Mouse (Mus musculus) embryo, embryonic 10 days (tissue): ENCODE measurements around the gene Pkhd1.
"Not testable (repeated sequence)": the region's sequence is repeated elsewhere in the genome, so short reads cannot be mapped to it uniquely, and the experiment has no call there.

Experiments
- DNase-seq: peaks from one replicate; pipeline ENCODE4 v3.0.0-alpha.2; 2015; ENCODE audit warnings: low spot score

Gene Pkhd1

GRCm38 (mm10) chr1:20486087-20486486, 131.8 kb downstream of the Pkhd1 start:
- DNase-seq = no peak

- DNase-seq = no peak
These were observed 136.0 kb downstream of the Pkhd1 start for GRCm38 (mm10) chr1:20481843-20482242.

DNA sequence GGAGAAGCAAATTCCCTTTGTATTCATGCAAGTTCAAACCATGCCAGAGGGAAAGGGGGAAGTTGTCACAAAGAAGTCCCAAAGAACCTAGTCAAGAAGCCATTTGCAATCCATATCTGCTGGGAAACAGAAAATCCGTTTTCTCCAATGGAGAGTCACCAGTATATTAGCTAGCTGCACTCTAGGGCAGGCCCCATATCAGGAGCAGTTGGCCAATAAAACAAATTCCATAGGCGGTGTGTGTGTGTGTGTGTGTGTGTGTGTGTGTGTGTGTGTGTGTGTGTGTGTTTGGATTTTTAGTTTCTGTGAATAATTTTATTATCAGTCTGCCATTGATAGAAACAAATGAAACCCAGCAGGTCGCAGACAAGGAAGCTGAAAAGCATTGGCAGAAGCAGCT, 139.2 kb downstream of the Pkhd1 start:
- DNase-seq = no peak

DNA sequence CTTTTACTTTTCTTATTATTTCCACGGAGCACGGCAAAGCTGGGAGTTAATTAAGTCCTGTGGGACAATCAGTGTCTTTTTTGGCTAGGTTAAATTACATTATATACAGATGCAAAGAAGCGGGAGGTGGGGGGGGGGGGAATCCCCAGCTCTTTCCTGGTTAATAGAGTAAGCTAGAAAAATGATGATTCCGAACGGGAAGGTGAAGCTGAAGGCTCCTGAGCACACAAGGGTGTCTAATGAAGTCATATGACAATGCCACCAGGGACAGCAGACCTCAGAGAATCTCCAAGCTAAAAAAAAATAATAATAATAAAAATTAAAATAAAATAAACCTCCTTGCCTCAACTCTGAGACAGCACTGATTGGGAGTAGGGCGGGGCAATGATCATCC, 139.6 kb downstream of the Pkhd1 start:
- no peak for DNase-seq

DNA sequence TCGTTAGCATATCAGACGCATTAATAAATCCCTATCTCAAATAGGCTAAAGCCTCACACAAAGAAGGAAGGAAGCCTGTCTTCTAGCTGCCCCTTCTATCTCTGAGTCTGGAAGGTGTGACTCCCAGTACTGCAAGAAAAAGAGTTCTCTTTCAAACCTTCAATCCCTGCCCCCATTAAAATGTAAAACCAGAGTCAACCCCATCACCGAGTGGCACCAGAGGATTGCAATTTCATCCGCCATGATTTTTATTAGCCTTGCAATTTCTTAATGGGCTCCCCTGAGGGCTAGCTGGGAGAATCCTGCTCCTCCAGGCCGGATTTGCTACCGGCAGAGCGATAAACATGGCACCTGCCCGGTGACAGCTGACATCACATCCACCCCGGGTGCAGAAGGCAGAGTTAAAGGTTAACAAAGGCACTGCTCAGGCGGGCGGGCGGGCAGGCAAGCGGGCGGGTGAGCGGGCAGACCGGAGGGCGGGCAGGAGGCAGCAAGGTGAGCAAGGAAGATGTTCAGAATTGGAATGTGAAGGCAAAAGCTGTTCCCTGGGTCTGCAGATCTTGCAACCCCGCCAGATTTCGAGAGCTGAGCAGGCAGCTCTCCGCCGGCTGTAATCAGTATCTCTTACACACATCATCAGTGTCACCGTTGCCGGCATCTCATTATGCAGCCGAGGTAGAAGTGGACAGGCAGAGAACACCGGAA, 140.2 kb downstream of the Pkhd1 start:
- peak; percentile 43 for DNase-seq

- no peak for DNase-seq
These were observed 147.1 kb downstream of the Pkhd1 start for GRCm38 (mm10) chr1:20470770-20471169.

GRCm38 (mm10) chr1:20470317-20470716, 147.5 kb downstream of the Pkhd1 start:
- no peak for DNase-seq

GRCm38 (mm10) chr1:20466481-20466880, 151.4 kb downstream of the Pkhd1 start:
- no peak for DNase-seq

DNA sequence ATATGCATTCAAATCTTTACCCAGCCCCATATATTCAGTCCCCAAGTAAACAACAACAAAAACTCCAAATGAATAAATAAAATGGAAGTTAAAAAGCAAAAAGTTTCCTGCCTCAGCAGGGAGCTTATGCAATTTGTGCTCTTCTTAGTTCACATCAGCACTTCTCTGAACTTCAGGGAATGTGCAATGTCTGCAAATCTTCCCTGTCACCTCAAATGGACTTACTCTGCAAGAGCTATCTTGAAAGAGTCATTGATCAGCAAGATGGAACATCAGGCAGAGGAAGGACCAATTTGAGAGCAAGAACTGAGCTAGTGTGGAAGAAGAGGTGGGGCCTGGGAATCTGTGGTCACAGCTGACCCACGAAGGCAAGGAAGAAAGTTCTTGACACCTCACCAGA, 163.2 kb downstream of the Pkhd1 start:
- DNase-seq = no peak

GRCm38 (mm10) chr1:20450074-20450473, 167.8 kb downstream of the Pkhd1 start:
- DNase-seq = peak; percentile 86

GRCm38 (mm10) chr1:20432026-20432425, 185.8 kb downstream of the Pkhd1 start:
- not testable (repeated sequence) for DNase-seq

- no peak for DNase-seq
These were observed 188.8 kb downstream of the Pkhd1 start for GRCm38 (mm10) chr1:20429056-20429394.

DNA sequence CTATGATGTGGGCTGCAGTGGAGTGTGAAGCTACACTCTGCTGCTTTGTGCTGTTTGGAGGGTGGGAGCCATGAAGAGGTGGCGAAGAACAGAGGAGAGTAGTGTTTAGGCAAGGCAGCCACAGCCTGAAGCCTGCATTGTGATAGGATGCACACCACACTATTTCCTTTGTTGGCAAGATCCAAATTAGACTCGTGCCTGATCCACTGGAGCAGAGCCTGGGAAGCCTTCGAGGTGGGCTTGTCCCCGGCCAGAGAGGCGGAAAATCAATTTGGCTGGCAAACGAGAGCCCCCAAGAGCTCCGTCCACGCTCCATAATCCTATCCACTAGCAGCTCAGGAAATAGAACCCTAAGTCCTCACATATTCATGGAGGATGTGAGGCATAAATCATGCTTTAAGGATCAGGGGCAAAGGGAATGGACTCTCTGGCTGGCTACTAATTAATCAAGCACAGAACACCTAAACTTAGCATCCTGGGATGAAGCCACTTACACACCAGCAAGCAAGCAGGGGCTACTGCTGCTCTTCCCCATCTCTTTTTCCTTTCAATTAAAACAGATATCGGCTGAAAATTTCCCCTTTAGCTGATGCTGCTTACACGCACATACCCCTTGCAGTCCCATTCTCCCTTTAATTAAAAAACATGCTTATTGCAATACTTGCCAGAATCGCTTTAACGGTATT, 189.4 kb downstream of the Pkhd1 start:
- DNase-seq = peak; percentile 21

DNA sequence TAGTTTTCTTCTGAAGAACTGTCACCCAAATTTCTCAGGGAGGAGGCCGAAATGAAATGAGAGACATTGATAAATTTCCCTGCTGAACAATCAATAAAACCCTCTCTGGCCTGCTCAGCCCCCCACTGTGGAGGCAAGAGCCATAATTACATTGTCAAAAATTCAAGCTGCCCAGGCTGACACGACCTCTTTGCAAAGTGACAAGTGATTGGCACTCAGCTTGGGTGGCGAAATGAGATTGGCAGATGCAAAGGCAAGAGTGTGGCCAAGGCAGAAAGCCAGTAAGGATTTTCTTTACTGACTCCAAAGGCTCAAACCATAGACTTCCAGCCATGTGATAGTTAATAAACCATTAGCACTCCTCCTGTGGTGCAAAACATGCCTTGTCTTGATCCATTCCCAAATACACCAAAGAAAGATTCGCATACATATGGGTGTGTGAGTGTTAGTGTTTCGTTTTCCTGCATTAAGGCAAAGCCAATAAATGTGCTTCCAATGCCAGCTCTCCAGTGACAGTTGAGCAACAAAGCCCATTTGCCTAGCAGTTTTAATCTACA, 208.4 kb downstream of the Pkhd1 start:
- DNase-seq = peak; percentile 20

DNA sequence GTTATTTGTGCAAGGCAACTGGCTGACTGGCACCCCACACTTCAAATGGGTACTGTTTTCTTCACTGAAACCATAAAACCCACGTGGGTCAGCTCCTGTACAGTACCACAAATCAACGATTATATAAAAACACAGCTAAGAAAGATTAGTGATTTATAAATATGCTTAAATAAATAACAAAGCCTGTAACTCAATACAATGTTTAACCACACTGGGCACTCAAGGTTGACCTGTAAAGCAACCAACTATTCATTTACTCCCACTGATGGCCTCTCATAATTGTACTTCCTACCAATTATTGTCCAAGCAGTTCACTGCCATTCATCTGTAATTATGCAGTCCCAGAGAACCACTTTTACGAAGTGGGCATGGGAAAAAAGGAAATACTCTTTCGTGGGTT, 219.5 kb downstream of the Pkhd1 start:
- DNase-seq = no peak

DNA sequence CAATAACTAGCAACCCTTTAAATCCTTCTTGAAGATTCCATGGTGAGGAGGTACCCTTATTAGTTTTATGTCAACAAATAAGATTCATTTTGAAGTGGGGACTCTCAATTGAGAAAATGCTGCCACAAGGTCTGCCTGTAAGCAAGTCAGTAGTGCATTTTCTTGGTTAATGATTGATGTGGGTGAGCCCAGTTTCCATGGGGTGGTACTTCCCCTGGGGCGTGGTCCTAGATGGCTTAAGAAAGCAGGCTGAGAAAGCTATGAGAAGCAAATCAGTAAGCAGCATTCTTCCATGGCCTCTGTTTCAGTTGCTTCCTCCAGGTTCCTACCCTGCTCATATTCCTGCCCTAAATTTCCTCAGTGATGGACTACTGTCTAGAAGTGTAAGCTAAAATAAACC, 253.4 kb downstream of the Pkhd1 start:
- DNase-seq = no peak

DNA sequence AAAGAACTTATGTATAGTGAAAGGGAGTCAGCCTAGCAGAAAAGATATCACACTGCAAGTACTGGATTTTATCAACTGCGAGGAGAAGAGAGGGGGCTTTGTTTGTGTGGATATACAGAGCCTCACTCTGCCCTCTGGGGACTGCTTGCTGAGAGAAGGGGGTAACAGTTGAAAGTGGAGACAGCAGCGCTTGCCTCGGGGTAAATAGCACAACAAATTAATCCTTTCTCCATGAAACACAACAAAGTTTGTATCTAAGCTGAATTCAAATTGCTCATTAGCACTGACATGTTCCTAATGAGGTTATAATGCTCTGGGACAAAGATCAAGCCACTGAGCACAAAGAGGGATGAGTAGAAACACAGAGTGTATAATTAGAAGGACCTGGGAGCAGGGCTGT, 273.2 kb downstream of the Pkhd1 start:
- DNase-seq = no peak

DNA sequence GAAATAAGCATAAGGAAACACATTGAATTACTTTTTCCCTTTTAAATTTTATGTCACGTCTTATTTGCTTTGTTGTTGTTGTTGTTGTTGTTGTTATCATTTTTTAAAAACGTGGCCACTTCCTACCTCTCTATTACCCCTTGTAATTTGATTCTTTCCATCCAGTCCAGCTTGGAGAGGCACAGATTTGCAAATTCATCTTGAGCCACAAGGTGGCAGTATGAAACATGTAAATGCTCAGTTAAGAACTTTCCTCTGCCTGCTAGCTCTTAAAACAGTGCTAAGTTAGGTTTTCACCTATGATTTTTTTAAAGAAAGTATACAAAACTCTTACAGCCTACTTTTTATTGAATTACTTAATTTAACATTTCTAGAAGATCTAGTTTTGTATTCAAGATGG, 306.4 kb downstream of the Pkhd1 start:
- peak; percentile 88 for DNase-seq

DNA sequence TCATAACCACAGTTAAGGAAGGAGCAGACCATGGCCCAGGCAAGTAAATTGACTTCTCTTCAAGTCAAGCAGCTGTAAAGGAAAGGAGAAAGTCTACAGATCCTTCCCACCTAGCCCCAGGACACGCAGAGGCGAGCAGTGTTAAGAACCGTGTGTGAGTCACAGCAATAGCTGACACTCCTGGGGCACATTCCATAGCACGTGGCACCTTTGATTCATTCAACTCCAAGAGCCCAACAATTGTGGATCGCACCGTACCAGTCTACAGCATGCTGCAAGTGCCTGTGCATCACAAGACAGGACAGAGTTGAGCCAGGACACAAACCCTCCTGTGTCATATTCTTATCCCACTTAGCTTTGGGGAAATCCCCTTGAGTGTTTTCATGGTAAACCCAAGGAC, 306.9 kb downstream of the Pkhd1 start:
- DNase-seq = peak; percentile 5

DNA sequence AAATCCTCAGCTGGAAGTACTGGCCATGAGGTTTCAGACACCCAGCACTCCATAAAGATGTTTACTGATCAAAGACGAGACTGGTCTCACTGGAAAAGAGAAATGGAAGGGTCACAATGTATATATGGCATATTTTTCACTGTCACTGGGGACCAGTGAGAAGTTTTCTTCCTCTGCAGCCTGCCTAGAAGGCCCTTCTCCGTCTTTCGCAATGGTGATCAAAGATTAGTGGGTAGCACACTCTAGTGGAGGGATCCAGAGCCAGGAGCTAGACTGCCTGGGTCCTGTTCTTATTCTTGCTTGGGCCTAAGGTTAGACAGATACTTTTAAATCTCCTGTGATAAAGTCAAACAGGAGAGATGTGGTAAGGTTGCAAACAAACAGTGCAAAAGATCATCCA, 311.7 kb downstream of the Pkhd1 start:
- peak; percentile 64 for DNase-seq

DNA sequence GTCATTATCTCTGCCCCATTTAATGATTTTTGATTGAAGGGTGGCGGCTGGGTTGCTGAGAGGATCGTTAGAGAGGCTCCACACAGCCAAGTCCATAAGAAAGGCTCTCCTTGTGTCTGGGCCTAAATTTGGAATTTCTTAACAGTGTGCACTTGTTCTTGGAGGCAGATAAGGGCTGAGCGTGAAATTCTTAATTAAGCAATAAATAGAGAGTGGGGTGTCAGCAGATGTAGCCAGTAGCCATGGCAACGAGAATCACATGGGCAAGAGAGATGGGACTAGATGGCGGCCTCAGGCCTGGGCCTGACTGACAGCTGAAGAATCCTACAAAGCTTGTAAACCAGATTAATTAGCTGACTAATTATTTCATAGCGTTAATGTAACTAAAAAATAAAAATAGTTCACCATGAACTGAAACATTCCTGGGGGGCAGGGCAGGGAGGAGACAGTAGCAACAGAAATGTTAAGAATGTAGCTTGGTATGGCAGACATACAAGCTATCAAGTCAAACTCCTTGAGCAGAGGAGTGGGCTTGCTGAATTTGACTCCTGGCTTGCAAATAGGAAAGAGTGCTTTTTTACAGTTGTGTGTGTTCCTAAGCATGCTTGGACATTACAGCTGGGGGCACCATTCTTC, 314.8 kb downstream of the Pkhd1 start:
- DNase-seq = peak; percentile 76

- peak; percentile 78 for DNase-seq
These were observed 315.5 kb downstream of the Pkhd1 start for GRCm38 (mm10) chr1:20302187-20302942.
